In genomic region chr19:55846256-55846655, GRCm38 (mm10) we compare ENCODE assay signal across 21 mouse cellular contexts.
"Had no signal": no experiment of that assay in that cellular context is flagged by ENCODE, and none has a peak within 500 bp of the region (broad histone marks: within the 10 kb centered on the region; RNA-seq: fewer than 3 reads in every experiment).

No protein-coding gene starts in this region.

- H3K4me3 ChIP-seq: intestine, embryonic 15.5 days; limb, embryonic 12.5 days; limb, embryonic 15.5 days; midbrain, embryonic 13.5 days; neural tube, embryonic 12.5 days; neural tube, embryonic 15.5 days had no signal

- H3K9ac ChIP-seq: intestine, embryonic 15.5 days; limb, embryonic 12.5 days; limb, embryonic 15.5 days; liver, embryonic 14.5 days; liver, postnatal 0 days; lung, embryonic 14.5 days; midbrain, embryonic 13.5 days; neural tube, embryonic 12.5 days; neural tube, embryonic 15.5 days had no signal

- H3K27ac ChIP-seq: intestine, embryonic 15.5 days; kidney, postnatal 0 days; limb, embryonic 12.5 days; limb, embryonic 15.5 days; liver, embryonic 14.5 days; macrophage; neural tube, embryonic 12.5 days; neural tube, embryonic 15.5 days; stomach, postnatal 0 days had no signal

- H3K4me2 ChIP-seq: intestine, embryonic 15.5 days; limb, embryonic 12.5 days; limb, embryonic 15.5 days; liver, embryonic 11.5 days; lung, embryonic 14.5 days; midbrain, embryonic 13.5 days; neural tube, embryonic 12.5 days; neural tube, embryonic 15.5 days had no signal

- ATAC-seq: intestine, embryonic 15.5 days; liver, postnatal 0 days; lung, postnatal 0 days; midbrain, embryonic 13.5 days had no signal

- DNase-seq: left cerebral cortex, postnatal 4 days; liver, postnatal 0 days; lung, embryonic 14.5 days; right cerebral cortex, adult 18-20 months; right cerebral cortex, postnatal 14 days; right cerebral cortex, postnatal 4 days; thymus, adult 2 months; thymus, postnatal 14 days; thymus, postnatal 4 days had no signal

- H3K36me3 ChIP-seq: intestine, embryonic 15.5 days; limb, embryonic 15.5 days; midbrain, embryonic 13.5 days; neural tube, embryonic 12.5 days; neural tube, embryonic 15.5 days had no signal

- H3K27me3 ChIP-seq: intestine, embryonic 15.5 days; limb, embryonic 12.5 days; limb, embryonic 15.5 days; midbrain, embryonic 13.5 days; neural tube, embryonic 12.5 days; neural tube, embryonic 15.5 days had no signal

- H3K9me3 ChIP-seq: intestine, embryonic 15.5 days; limb, embryonic 12.5 days; limb, embryonic 15.5 days; midbrain, embryonic 13.5 days; neural tube, embryonic 12.5 days; neural tube, embryonic 15.5 days had no signal
